ENCODE assay signal across 10 mouse cellular contexts in the genomic region with DNA sequence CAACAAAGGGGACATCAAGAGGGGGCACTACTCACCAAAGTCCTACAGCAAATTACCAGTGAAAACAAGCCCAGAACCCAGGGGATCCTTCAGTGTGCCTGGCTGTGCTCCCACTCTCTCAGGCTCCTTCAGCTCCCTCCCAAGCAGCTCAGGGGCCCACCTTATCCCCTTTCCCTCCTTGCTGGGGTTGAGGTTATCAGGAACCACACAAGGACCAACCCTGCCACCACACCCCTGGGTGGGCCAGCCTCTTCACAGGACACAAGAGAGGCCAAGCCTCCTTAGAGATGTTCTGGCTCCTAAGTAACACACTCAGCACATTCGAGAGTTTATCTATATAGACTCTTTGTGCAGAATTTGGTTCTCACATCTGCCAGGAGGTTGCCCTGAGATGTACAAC. TPM values are rescaled to one million over a fixed set of nuclear protein-coding genes. Genes with fewer than 3 reads are reported as not detected.
DNase-seq lines count a peak whose midpoint lies in the region; ATAC-seq lines count a peak whose summit lies in the region.
"Had no signal": no experiment of that assay in that cellular context is flagged by ENCODE, and none has a peak within 500 bp of the region (broad histone marks: within the 10 kb centered on the region; RNA-seq: fewer than 3 reads in every experiment).

No protein-coding gene starts in this region.

- ATAC-seq in hindbrain, embryonic 14.5 days (ENCODE audit: low FRiP score), result no peak
- peak; percentile 74 for ATAC-seq in erythroid progenitor cell, adult 5-6 weeks (replicated peaks; ENCODE audit: low FRiP score, poor library complexity, severe bottlenecking)
- ATAC-seq in megakaryocyte, adult 5-6 weeks (ENCODE audit: poor library complexity, severe bottlenecking), result peak; percentile 9; the same call in 1 of the 2 replicates
- ATAC-seq: inflammation-experienced regulatory T-cells, adult 6 months; Patski had no signal

- H3K27me3 ChIP-seq in hindbrain, embryonic 10.5 days (ENCODE audit: insufficient read depth, poor library complexity, severe bottlenecking), result no peaks in the 10 kb centered on the region
- no peaks in the 10 kb centered on the region for H3K27me3 ChIP-seq in hindbrain, embryonic 14.5 days (ENCODE audit: control insufficient read depth, insufficient read depth, low read length)
- H3K27me3 ChIP-seq: Patski had no signal

- peak overlapping the region; percentile 77 for H3K27ac ChIP-seq in hindbrain, embryonic 10.5 days
- H3K27ac ChIP-seq in hindbrain, embryonic 14.5 days, result no peak overlapping the region

- DNase-seq in hindbrain, embryonic 10.5 days (ENCODE audit: low spot score), result no peak
- DNase-seq in hindbrain, embryonic 14.5 days (ENCODE audit: low spot score), result no peak
- DNase-seq in NIH3T3 (ENCODE audit: low read depth), result peak; percentile 6
- DNase-seq in embryo, embryonic 10.5 days (ENCODE audit: low spot score), result no peak
- DNase-seq in layer of hippocampus, adult 9-11 months, result no peak
- no peak for DNase-seq in layer of hippocampus, postnatal 14 days (ENCODE audit: low spot score in 2 of 2)

- no peak overlapping the region for H3K9ac ChIP-seq in hindbrain, embryonic 14.5 days

- H3K9me3 ChIP-seq in hindbrain, embryonic 10.5 days, result no peaks in the 10 kb centered on the region
- no peaks in the 10 kb centered on the region for H3K9me3 ChIP-seq in hindbrain, embryonic 14.5 days (ENCODE audit: control insufficient read depth, low read length)

- no peak overlapping the region; the same call in 1 of the 2 replicates for H3K4me3 ChIP-seq in hindbrain, embryonic 10.5 days
- H3K4me3 ChIP-seq in hindbrain, embryonic 14.5 days (replicated peaks; ENCODE audit: low read length), result no peak overlapping the region

- no peak overlapping the region for H3K4me2 ChIP-seq in hindbrain, embryonic 14.5 days (replicated peaks)

- 88% methylated on average over 1 of the region's 1 CpGs for WGBS in hindbrain, embryonic 10.5 days
- 90% methylated on average over 1 of the region's 1 CpGs for WGBS in hindbrain, embryonic 14.5 days

- peaks cover 26% of the 10 kb centered on the region for H3K36me3 ChIP-seq in hindbrain, embryonic 10.5 days
- peaks cover 24% of the 10 kb centered on the region for H3K36me3 ChIP-seq in hindbrain, embryonic 14.5 days (replicated peaks; ENCODE audit: control insufficient read depth, insufficient read depth)

- H3K4me1 ChIP-seq in hindbrain, embryonic 10.5 days (replicated peaks), result peaks cover 44% of the 10 kb centered on the region
- H3K4me1 ChIP-seq in hindbrain, embryonic 14.5 days (replicated peaks; ENCODE audit: control insufficient read depth, insufficient read depth, low read length), result peaks cover 18% of the 10 kb centered on the region

RNA-seq across cellular contexts. Expression of a gene that starts 3.1 kb away (rescaled TPM):
- polyA plus RNA-seq in hindbrain, embryonic 10.5 days (2016; fragmentation: Nextera tagmentation; extraction: Ambion mirVana), result 114 and 123 TPM in 2 replicates
- 73.4 and 75.2 TPM in 2 replicates for polyA plus RNA-seq in hindbrain, embryonic 14.5 days (2014; fragmentation: Nextera tagmentation; extraction: Ambion mirVana)
- total RNA-seq in erythroid progenitor cell, adult 5-6 weeks (2015; ENCODE audit: low replicate concordance), result 510 and 532 TPM in 2 replicates
- total RNA-seq in erythroid progenitor cell, adult 5-6 weeks (2017; ENCODE audit: low replicate concordance), result 271 and 392 TPM in 2 replicates
- total RNA-seq in megakaryocyte, adult 5-6 weeks (2015), result 12.5 and 16.9 TPM in 2 replicates
- 5.1 and 9.2 TPM in 2 replicates for total RNA-seq in megakaryocyte, adult 5-6 weeks (2017)
- total RNA-seq in layer of hippocampus, postnatal 14 days (2021), result 10 to 100 TPM; 21.7 to 27.6 TPM

RNA-seq across cellular contexts. Expression of a gene that starts 8.3 kb away (rescaled TPM):
- 124 and 125 TPM in 2 replicates for polyA plus RNA-seq in hindbrain, embryonic 10.5 days (2016; fragmentation: Nextera tagmentation; extraction: Ambion mirVana)
- polyA plus RNA-seq in hindbrain, embryonic 14.5 days (2014; fragmentation: Nextera tagmentation; extraction: Ambion mirVana), result 52.7 and 58.3 TPM in 2 replicates
- total RNA-seq in erythroid progenitor cell, adult 5-6 weeks (2015; ENCODE audit: low replicate concordance), result 45.4 and 74.2 TPM in 2 replicates
- total RNA-seq in erythroid progenitor cell, adult 5-6 weeks (2017; ENCODE audit: low replicate concordance), result 51.3 and 53.0 TPM in 2 replicates
- total RNA-seq in megakaryocyte, adult 5-6 weeks (2015), result 22.8 and 22.9 TPM in 2 replicates
- 28.6 and 38.4 TPM in 2 replicates for total RNA-seq in megakaryocyte, adult 5-6 weeks (2017)
- 10 to 100 TPM; 23.8 to 26.3 TPM for total RNA-seq in layer of hippocampus, postnatal 14 days (2021)

RNA-seq across cellular contexts. Expression of a gene that starts 8.6 kb away (rescaled TPM):
- 1.2 and 1.5 TPM in 2 replicates for polyA plus RNA-seq in hindbrain, embryonic 10.5 days (2016; fragmentation: Nextera tagmentation; extraction: Ambion mirVana)
- polyA plus RNA-seq in hindbrain, embryonic 14.5 days (2014; fragmentation: Nextera tagmentation; extraction: Ambion mirVana), result 0.24 and 0.76 TPM in 2 replicates
- not detected in 2 replicates for total RNA-seq in erythroid progenitor cell, adult 5-6 weeks (2015; ENCODE audit: low replicate concordance)
- total RNA-seq in erythroid progenitor cell, adult 5-6 weeks (2017; ENCODE audit: low replicate concordance), result 0.90 TPM in 1 of 2 replicates, not detected in the other
- total RNA-seq in megakaryocyte, adult 5-6 weeks (2015), result 0.31 TPM in 1 of 2 replicates, not detected in the other
- total RNA-seq in megakaryocyte, adult 5-6 weeks (2017), result 0.26 TPM in 1 of 2 replicates, not detected in the other
- total RNA-seq in layer of hippocampus, postnatal 14 days (2021), result under 1 TPM; 0.30 to 0.57 TPM

RNA-seq across cellular contexts. Expression of a gene that starts 13.3 kb away (rescaled TPM):
- 9.8 and 14.1 TPM in 2 replicates for polyA plus RNA-seq in hindbrain, embryonic 10.5 days (2016; fragmentation: Nextera tagmentation; extraction: Ambion mirVana)
- polyA plus RNA-seq in hindbrain, embryonic 14.5 days (2014; fragmentation: Nextera tagmentation; extraction: Ambion mirVana), result 11.7 and 13.3 TPM in 2 replicates
- not detected in 2 replicates for total RNA-seq in erythroid progenitor cell, adult 5-6 weeks (2015; ENCODE audit: low replicate concordance)
- not detected in 2 replicates for total RNA-seq in erythroid progenitor cell, adult 5-6 weeks (2017; ENCODE audit: low replicate concordance)
- total RNA-seq in megakaryocyte, adult 5-6 weeks (2015), result 0.14 TPM in 1 of 2 replicates, not detected in the other
- total RNA-seq in megakaryocyte, adult 5-6 weeks (2017), result not detected in 2 replicates
- 10 to 100 TPM; 10.0 to 10.9 TPM for total RNA-seq in layer of hippocampus, postnatal 14 days (2021)

RNA-seq across cellular contexts. Expression of a gene that starts 36.7 kb away (rescaled TPM):
- 0.78 and 1.9 TPM in 2 replicates for polyA plus RNA-seq in hindbrain, embryonic 10.5 days (2016; fragmentation: Nextera tagmentation; extraction: Ambion mirVana)
- polyA plus RNA-seq in hindbrain, embryonic 14.5 days (2014; fragmentation: Nextera tagmentation; extraction: Ambion mirVana), result 0.86 and 1.2 TPM in 2 replicates
- total RNA-seq in erythroid progenitor cell, adult 5-6 weeks (2015; ENCODE audit: low replicate concordance), result not detected in 2 replicates
- not detected in 2 replicates for total RNA-seq in erythroid progenitor cell, adult 5-6 weeks (2017; ENCODE audit: low replicate concordance)
- 0.57 TPM in 1 of 2 replicates, not detected in the other for total RNA-seq in megakaryocyte, adult 5-6 weeks (2015)
- total RNA-seq in megakaryocyte, adult 5-6 weeks (2017), result 0.08 and 0.18 TPM in 2 replicates
- total RNA-seq in layer of hippocampus, postnatal 14 days (2021), result under 1 TPM; 0.30 to 0.67 TPM

Comparison
In these comparisons a context has a peak if more than half of its experiments do, and no peak if none do; other contexts are left out.
1. RNA of a gene that starts 3.1 kb away (total RNA-seq): 271 to 532 TPM in erythroid progenitor cell, adult 5-6 weeks; 21.7 to 27.6 TPM in layer of hippocampus, postnatal 14 days and 5.1 to 16.9 TPM in megakaryocyte, adult 5-6 weeks; every median in the first group is over 4 times any median in the second.